Mouse (Mus musculus): ENCODE data around the gene Rnf145. TPM values are rescaled to one million over a fixed set of nuclear protein-coding genes. Genes with fewer than 3 reads are reported as not detected.

The Rnf145 gene
- polyA plus RNA-seq, 1 experiment from 2014 or later: 82.0 TPM

DNA sequence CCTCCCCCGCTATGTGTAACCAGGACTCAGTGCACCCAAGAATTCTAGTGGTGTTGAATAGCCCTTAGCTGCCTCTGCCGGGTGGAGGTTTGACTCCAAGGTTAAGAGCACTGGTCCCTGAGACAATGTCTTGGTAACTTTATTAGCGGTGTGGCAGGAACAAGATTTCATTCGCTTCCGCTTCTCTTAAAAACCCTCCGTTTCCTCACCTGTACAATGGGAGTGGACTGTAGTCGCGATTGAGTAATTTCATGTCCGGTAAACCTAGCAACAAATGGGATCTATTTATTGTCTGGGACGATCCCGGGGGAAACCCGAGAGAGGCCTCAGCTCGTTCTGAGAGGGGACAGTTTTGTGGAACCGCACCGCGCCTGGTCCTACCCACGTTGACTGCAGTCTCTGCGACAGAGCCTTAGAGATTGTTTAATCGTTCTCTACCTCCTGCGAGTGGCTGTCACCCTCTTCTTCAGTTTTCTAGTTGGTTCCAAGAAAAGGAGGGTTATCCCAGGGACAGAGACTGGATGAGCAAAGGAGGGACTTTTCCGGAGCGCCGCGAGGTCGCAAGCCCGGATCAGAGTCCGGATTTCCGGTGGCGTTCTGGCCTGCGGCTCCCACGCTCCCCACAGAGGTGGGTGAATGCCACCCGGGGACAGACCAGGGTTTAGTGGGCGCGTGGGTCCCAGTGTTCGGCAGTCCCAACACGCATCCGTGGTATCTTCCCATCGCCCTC, 94.1 kb downstream of the Rnf145 start:
- ATAC-seq (ENCODE audit: low FRiP score, low TSS enrichment): no peak
- Histone ChIP-seq H3K9ac (ENCODE audit: low read depth, low read length) (peak overlapping the region; percentile 47; the same call in 1 of the 2 replicates), H3K4me2 (replicated peaks; ENCODE audit: low read depth, low read length) (peak overlapping the region; percentile 58), H3K4me1 (ENCODE audit: control insufficient read depth, insufficient read depth, low read length) (peaks cover 11% of the 10 kb centered on the region; the same call in 1 of the 2 replicates), H3K27me3 (ENCODE audit: control insufficient read depth, insufficient read depth, low read length) (peaks cover 37% of the 10 kb centered on the region), H3K27ac (ENCODE audit: low read depth, low read length) (no peak overlapping the region), H3K4me3 (ENCODE audit: low read length) (peak overlapping the region; percentile 41), H3K36me3 (ENCODE audit: control insufficient read depth, insufficient read depth, low read length) (no peaks in the 10 kb centered on the region), H3K9me3 (ENCODE audit: control insufficient read depth, low read length) (no peaks in the 10 kb centered on the region)
- WGBS: 3% methylated on average over 38 of the region's 38 CpGs

GRCm38 (mm10) chr11:44613411-44614180, 94.8 kb downstream of the Rnf145 start:
- Histone ChIP-seq H3K27me3 (ENCODE audit: control insufficient read depth, insufficient read depth, low read length) (peaks cover 37% of the 10 kb centered on the region), H3K27ac (ENCODE audit: low read depth, low read length) (no peak overlapping the region), H3K4me2 (replicated peaks; ENCODE audit: low read depth, low read length) (peak overlapping the region; percentile 58), H3K9me3 (ENCODE audit: control insufficient read depth, low read length) (no peaks in the 10 kb centered on the region), H3K36me3 (ENCODE audit: control insufficient read depth, insufficient read depth, low read length) (no peaks in the 10 kb centered on the region), H3K4me1 (ENCODE audit: control insufficient read depth, insufficient read depth, low read length) (peaks cover 11% of the 10 kb centered on the region; the same call in 1 of the 2 replicates), H3K4me3 (ENCODE audit: low read length) (peak overlapping the region; percentile 41), H3K9ac (ENCODE audit: low read depth, low read length) (peak overlapping the region; percentile 47; the same call in 1 of the 2 replicates)
- WGBS: 8% methylated on average over 14 of the region's 14 CpGs
- ATAC-seq (ENCODE audit: low FRiP score, low TSS enrichment): no peak

Small RNA genes lying within 50 kb of the gene (microRNA-seq; reads per million reads assigned to microRNA genes)
- gene Gm22121: not detected

Other genes starting within 250 kb of the Rnf145 start
- gene Il12b, start 118.9 kb upstream of the Rnf145 start, polyA plus RNA-seq (2014; fragmentation: Nextera tagmentation; extraction: Ambion mirVana): 0.10 TPM in 1 of 2 replicates, not detected in the other
- 75.4 and 78.4 TPM in 2 replicates for gene Ublcp1, start 48.5 kb upstream of the Rnf145 start, polyA plus RNA-seq (2014; fragmentation: Nextera tagmentation; extraction: Ambion mirVana)
- gene Ebf1, start 98.4 kb downstream of the Rnf145 start, polyA plus RNA-seq (2014; fragmentation: Nextera tagmentation; extraction: Ambion mirVana): 19.9 and 26.9 TPM in 2 replicates

Data from kidney, embryonic 14.5 days (tissue).